Mouse (Mus musculus) erythroblast, embryonic 14.5 days (primary cell): Measurements from ENCODE around the gene L3mbtl1. TPM values are rescaled to one million over a fixed set of nuclear protein-coding genes. Genes with fewer than 3 reads are reported as not detected.

Experiments
- H3K27me3 ChIP-seq: 2 replicates; pipeline ENCODE4 v1.6.1; 2012; ENCODE audit warnings: inconsistent platforms; ENCODE audit not compliant: control insufficient read depth
- H3K36me3 ChIP-seq: 2 replicates; pipeline ENCODE4 v1.6.1; 2012; ENCODE audit warnings: mild to moderate bottlenecking, inconsistent platforms; ENCODE audit not compliant: control insufficient read depth
- H3K4me1 ChIP-seq: 2 replicates; pipeline ENCODE4 v1.6.1; 2012; ENCODE audit warnings: inconsistent platforms; ENCODE audit not compliant: control insufficient read depth
- H3K4me3 ChIP-seq: replicated peaks from 2 replicates; pipeline ENCODE3; 2012; ENCODE audit warnings: moderate library complexity, mild to moderate bottlenecking, inconsistent platforms
- H3K9me3 ChIP-seq: 2 replicates; pipeline ENCODE4 v1.6.1; 2012; ENCODE audit warnings: low read length, inconsistent platforms, mixed read lengths; ENCODE audit not compliant: control insufficient read depth
- GATA1 ChIP-seq: IDR thresholded peaks from 2 replicates; pipeline ENCODE4 v1.6.1; 2012; ENCODE audit warnings: low read length, inconsistent platforms, mixed read lengths
- TAL1 ChIP-seq: IDR thresholded peaks from 3 replicates; pipeline ENCODE4 v1.6.1; 2012; ENCODE audit warnings: low read length, inconsistent platforms, mixed read lengths
- polyA plus RNA-seq: library from polyadenylated mRNA; stranded (reverse); fragments of >175 nt; gene quantifications from 2 replicates; pipeline ENCODE4 v1.2.3, GENCODE M21; 2012

Gene L3mbtl1
- polyA plus RNA-seq, 1 experiment, result not detected

DNA sequence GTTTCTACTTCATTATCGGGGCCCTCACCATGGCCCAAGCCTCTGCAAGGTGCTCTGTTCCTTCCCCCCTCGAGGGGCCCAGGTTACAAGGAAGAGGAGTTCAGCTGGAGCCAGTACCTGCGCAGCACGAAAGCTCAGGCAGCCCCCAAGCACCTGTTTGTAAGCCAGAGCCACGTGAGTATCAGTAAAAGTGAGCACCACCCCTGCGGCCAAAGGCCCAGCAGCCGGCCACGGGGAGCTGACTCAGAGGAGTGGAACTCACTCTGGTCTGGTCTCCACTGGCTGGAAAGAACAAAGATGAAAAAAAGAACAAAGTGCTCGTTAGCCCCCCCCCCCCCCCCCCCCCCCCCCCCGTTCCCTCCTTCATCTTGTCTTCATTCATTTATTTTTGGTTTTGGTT lies 18.0 kb downstream of the L3mbtl1 start:
- no peak overlapping the region for H3K4me3 ChIP-seq

GRCm38 (mm10) chr2:162966734-162967133 lies 23.5 kb downstream of the L3mbtl1 start:
- Histone ChIP-seq H3K4me1 (no peaks in the 10 kb centered on the region), H3K36me3 (no peaks in the 10 kb centered on the region), H3K27me3 (no peaks in the 10 kb centered on the region), H3K4me3 (no peak overlapping the region), H3K9me3 (no peaks in the 10 kb centered on the region)
- TF ChIP-seq GATA1 (no peak), TAL1 (no peak)

More for the DNA sequence above, 18.0 kb downstream of the L3mbtl1 start:
- Histone ChIP-seq H3K9me3 (no peaks in the 10 kb centered on the region), H3K27me3 (no peaks in the 10 kb centered on the region), H3K36me3 (no peaks in the 10 kb centered on the region), H3K4me1 (no peaks in the 10 kb centered on the region)
- TF ChIP-seq TAL1, result no peak
- no peak for TF ChIP-seq GATA1

DNA sequence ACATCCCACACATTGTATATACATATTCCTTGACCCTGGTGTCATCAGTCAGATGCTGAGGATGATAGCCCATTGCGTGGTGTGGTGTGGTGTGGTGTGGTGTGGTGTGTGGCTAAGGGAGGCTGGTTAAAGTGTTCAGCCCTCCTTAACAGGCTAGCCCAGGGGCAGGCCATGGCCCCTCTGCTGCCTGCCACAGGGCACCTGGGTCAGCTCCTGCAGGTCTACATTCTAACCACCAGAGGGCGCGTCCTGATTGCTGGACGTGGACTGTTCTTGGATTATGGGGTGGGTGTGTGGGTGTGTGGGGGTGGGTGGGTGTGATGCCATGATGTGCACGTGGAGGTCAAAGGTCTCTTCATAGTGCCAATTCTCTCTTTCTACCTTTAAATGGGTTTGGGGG lies 25.1 kb downstream of the L3mbtl1 start:
- Histone ChIP-seq H3K9me3 (no peaks in the 10 kb centered on the region), H3K27me3 (no peaks in the 10 kb centered on the region), H3K4me3 (no peak overlapping the region), H3K36me3 (no peaks in the 10 kb centered on the region), H3K4me1 (no peaks in the 10 kb centered on the region)
- TF ChIP-seq TAL1 (no peak), GATA1 (no peak)

- no peaks in the 10 kb centered on the region for H3K27me3 ChIP-seq
- H3K4me3 ChIP-seq, result no peak overlapping the region
- no peaks in the 10 kb centered on the region for H3K4me1 ChIP-seq
- no peaks in the 10 kb centered on the region for H3K36me3 ChIP-seq
- TF ChIP-seq TAL1 (no peak), GATA1 (no peak)
- no peaks in the 10 kb centered on the region for H3K9me3 ChIP-seq
These were observed 25.8 kb downstream of the L3mbtl1 start for GRCm38 (mm10) chr2:162969101-162969500.

GRCm38 (mm10) chr2:162970896-162971295 lies 27.6 kb downstream of the L3mbtl1 start:
- no peaks in the 10 kb centered on the region for H3K9me3 ChIP-seq
- H3K36me3 ChIP-seq, result no peaks in the 10 kb centered on the region
- TF ChIP-seq TAL1, result no peak
- TF ChIP-seq GATA1, result no peak
- H3K27me3 ChIP-seq, result no peaks in the 10 kb centered on the region
- H3K4me1 ChIP-seq, result no peaks in the 10 kb centered on the region
- no peak overlapping the region for H3K4me3 ChIP-seq

GRCm38 (mm10) chr2:162972752-162973151 lies 29.5 kb downstream of the L3mbtl1 start:
- TF ChIP-seq TAL1 (no peak), GATA1 (no peak)
- Histone ChIP-seq H3K27me3 (no peaks in the 10 kb centered on the region), H3K4me3 (no peak overlapping the region), H3K9me3 (no peaks in the 10 kb centered on the region), H3K4me1 (no peaks in the 10 kb centered on the region), H3K36me3 (no peaks in the 10 kb centered on the region)

- no peaks in the 10 kb centered on the region for H3K27me3 ChIP-seq
- no peaks in the 10 kb centered on the region for H3K36me3 ChIP-seq
- TF ChIP-seq TAL1, result no peak
- no peak for TF ChIP-seq GATA1
- H3K9me3 ChIP-seq, result no peaks in the 10 kb centered on the region
- H3K4me1 ChIP-seq, result no peaks in the 10 kb centered on the region
- H3K4me3 ChIP-seq, result no peak overlapping the region
These were observed 29.9 kb downstream of the L3mbtl1 start for GRCm38 (mm10) chr2:162973206-162973605.

DNA sequence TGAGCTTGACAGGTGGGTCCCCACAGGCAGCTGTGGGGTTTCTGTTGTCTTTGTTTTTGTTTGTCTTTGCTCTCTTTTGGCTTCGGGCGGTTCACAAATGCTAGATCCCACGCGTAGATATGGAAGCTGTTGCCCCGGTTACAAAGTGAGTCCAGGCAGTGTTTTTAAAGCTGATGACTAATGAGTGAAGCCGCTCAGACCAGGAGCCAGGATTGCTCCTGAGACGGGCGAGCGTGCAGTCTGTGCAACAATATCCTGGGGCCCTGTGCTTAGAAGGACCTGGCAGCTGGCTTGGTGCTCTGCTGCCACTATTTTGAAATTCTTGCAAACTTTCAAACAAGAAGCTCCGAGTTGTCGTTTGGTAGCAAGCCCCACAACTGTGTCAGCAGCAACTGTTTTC lies 30.4 kb downstream of the L3mbtl1 start:
- TF ChIP-seq GATA1 (no peak), TAL1 (no peak)
- H3K9me3 ChIP-seq, result no peaks in the 10 kb centered on the region
- H3K4me3 ChIP-seq, result no peak overlapping the region
- no peaks in the 10 kb centered on the region for H3K4me1 ChIP-seq
- no peaks in the 10 kb centered on the region for H3K36me3 ChIP-seq
- H3K27me3 ChIP-seq, result no peaks in the 10 kb centered on the region

DNA sequence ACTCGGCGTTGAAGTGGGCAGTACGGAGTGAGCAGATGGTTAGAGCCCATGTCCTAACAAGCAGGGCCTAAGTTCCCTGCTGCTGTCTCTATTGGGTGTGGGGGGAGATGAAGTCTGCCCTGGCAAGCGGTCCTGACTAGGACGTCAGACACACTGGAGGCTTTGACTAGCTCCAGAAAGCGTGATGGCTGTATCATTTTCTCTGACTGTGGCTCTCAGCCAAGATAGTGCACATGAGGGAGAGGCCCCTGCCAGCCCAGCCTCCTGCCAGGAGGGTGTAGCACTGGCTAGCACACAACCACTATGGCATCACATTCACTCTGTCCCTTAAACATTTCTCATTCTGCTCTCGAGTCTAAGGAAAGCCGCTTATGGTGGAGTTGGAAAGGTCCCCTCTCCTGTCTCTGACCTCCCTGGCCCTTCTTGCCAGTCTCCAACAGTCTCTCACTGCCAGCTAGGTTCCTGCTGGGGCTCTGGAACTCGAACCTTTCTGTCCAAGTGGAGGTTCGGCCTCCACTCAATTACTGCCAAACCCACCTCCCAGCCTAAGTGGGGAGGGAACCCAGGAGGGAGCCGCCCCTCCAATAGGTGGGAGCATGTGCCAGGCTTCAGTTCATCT lies 32.0 kb downstream of the L3mbtl1 start:
- no peak overlapping the region for H3K4me3 ChIP-seq
- TF ChIP-seq TAL1 (no peak), GATA1 (no peak)
- H3K27me3 ChIP-seq, result no peaks in the 10 kb centered on the region
- H3K9me3 ChIP-seq, result no peaks in the 10 kb centered on the region
- H3K4me1 ChIP-seq, result no peaks in the 10 kb centered on the region
- H3K36me3 ChIP-seq, result no peaks in the 10 kb centered on the region

GRCm38 (mm10) chr2:162976001-162976400 lies 32.7 kb downstream of the L3mbtl1 start:
- TF ChIP-seq GATA1, result no peak
- no peak for TF ChIP-seq TAL1
- Histone ChIP-seq H3K9me3 (no peaks in the 10 kb centered on the region), H3K4me1 (no peaks in the 10 kb centered on the region), H3K36me3 (no peaks in the 10 kb centered on the region), H3K27me3 (no peaks in the 10 kb centered on the region), H3K4me3 (no peak overlapping the region)
